Comparison of ENCODE assay signal across 17 mouse cellular contexts in the genomic region with DNA sequence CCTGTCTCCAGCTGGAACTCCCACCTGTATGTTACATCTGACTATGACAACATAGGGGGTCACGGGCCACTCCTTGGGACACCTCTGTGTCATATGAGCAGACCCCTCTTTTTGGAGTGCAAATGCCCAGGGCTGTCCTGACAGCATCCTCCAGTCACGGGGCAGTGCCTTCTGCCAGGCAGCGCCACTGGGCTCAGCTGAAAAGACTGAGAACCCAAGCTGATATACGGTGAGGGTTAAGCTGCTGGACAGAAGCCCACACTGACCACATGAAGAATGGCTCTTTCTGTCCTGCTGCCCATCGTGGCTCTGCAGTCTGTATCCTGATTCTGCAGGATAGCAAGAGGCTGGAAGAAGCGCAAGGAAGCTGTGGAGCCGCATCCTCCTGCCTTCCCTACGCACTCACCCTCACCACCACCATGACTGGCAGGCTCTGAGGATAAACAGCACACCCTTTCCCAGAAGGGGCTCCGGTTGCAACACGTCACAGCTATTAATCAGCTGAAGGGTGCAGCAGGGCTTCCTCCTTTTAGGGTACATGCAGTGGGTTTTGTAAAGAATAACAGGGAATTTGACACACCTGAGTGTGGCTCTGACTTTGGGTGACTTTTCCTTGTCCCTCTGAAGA.
DNase-seq lines count a peak whose midpoint lies in the region; ATAC-seq lines count a peak whose summit lies in the region.
"Had no signal": no experiment of that assay in that cellular context is flagged by ENCODE, and none has a peak within 500 bp of the region (broad histone marks: within the 10 kb centered on the region; RNA-seq: fewer than 3 reads in every experiment).

No protein-coding gene starts in this region.

- 39% methylated on average over 10 of the region's 10 CpGs for WGBS in stomach, embryonic 16.5 days

- no peaks in the 10 kb centered on the region for H3K4me1 ChIP-seq in megakaryocyte, embryonic 14.5 days
- 0 out of 2 replicates have a peak, but pooled peaks cover 3% of the 10 kb centered on the region for H3K4me1 ChIP-seq in stomach, embryonic 16.5 days (ENCODE audit: control insufficient read depth, insufficient read depth, low read length)
- H3K4me1 ChIP-seq: heart, embryonic 15.5 days; liver, embryonic 13.5 days had no signal

- ATAC-seq in megakaryocyte, adult 5-6 weeks (ENCODE audit: poor library complexity, severe bottlenecking): no peak
- ATAC-seq in stomach, embryonic 16.5 days (ENCODE audit: insufficient read depth, low FRiP score): 0 out of 2 replicates have a peak, but pooled peaks have one; percentile 29
- no peak for ATAC-seq in CD4-positive, CD25-positive, alpha-beta regulatory T cell, adult 4 months
- ATAC-seq: intestine, embryonic 16.5 days had no signal

- H3K4me2 ChIP-seq in stomach, embryonic 16.5 days (ENCODE audit: low read depth, low read length): no peak overlapping the region
- H3K4me2 ChIP-seq: forebrain, embryonic 12.5 days; heart, embryonic 15.5 days; hindbrain, embryonic 12.5 days; liver, embryonic 13.5 days had no signal

- H3K27me3 ChIP-seq in megakaryocyte, embryonic 14.5 days (replicated peaks): peaks cover 4% of the 10 kb centered on the region
- H3K27me3 ChIP-seq in stomach, embryonic 16.5 days (ENCODE audit: control insufficient read depth, insufficient read depth, low read length): no peaks in the 10 kb centered on the region
- H3K27me3 ChIP-seq: forebrain, embryonic 12.5 days; heart, embryonic 15.5 days; hindbrain, embryonic 12.5 days had no signal

- peak overlapping the region; percentile 14 for H3K4me3 ChIP-seq in megakaryocyte, embryonic 14.5 days (replicated peaks)
- no peak overlapping the region for H3K4me3 ChIP-seq in stomach, embryonic 16.5 days (replicated peaks; ENCODE audit: low read length)
- H3K4me3 ChIP-seq: forebrain, embryonic 12.5 days; heart, embryonic 15.5 days; hindbrain, embryonic 12.5 days; liver, embryonic 13.5 days; myocyte had no signal

- H3K9ac ChIP-seq in stomach, embryonic 16.5 days (ENCODE audit: low read length): no peak overlapping the region
- H3K9ac ChIP-seq: forebrain, embryonic 12.5 days; heart, embryonic 15.5 days; hindbrain, embryonic 12.5 days; liver, embryonic 13.5 days had no signal

- DNase-seq in cerebellum, adult 11 months: peak; percentile 62
- DNase-seq in cerebellum, postnatal 4 days (ENCODE audit: low spot score in 2 of 2): no peak
- peak; percentile 77 to 78 for DNase-seq in cerebellum, postnatal 10 days
- DNase-seq in heart, adult 8-10 months (ENCODE audit: low spot score): no peak
- DNase-seq: B cell, adult 2 months; gastrocnemius, postnatal 36 days; kidney, postnatal 4 days; liver, embryonic 13.5 days had no signal

- H3K27ac ChIP-seq in stomach, embryonic 16.5 days (ENCODE audit: low read length): no peak overlapping the region
- H3K27ac ChIP-seq: forebrain, embryonic 12.5 days; heart, embryonic 15.5 days; hindbrain, embryonic 12.5 days; liver, embryonic 13.5 days had no signal

- peaks cover 3% of the 10 kb centered on the region for H3K9me3 ChIP-seq in megakaryocyte, embryonic 14.5 days
- H3K9me3 ChIP-seq in stomach, embryonic 16.5 days (replicated peaks; ENCODE audit: control insufficient read depth, low read length): no peaks in the 10 kb centered on the region
- H3K9me3 ChIP-seq: forebrain, embryonic 12.5 days; heart, embryonic 15.5 days; hindbrain, embryonic 12.5 days; liver, embryonic 13.5 days had no signal

- H3K36me3 ChIP-seq in megakaryocyte, embryonic 14.5 days (replicated peaks; ENCODE audit: low read length): no peaks in the 10 kb centered on the region
- H3K36me3 ChIP-seq in stomach, embryonic 16.5 days (ENCODE audit: control insufficient read depth, insufficient read depth, low read length): no peaks in the 10 kb centered on the region
- H3K36me3 ChIP-seq: forebrain, embryonic 12.5 days; heart, embryonic 15.5 days; hindbrain, embryonic 12.5 days; liver, embryonic 13.5 days had no signal

Comparison
In these comparisons a context has a peak if more than half of its experiments do, and no peak if none do; other contexts are left out.
1. DNase-seq: peak in cerebellum, adult 11 months (single experiment) and cerebellum, postnatal 10 days (2 of 2); none in cerebellum, postnatal 4 days (0 of 2) and heart, adult 8-10 months (single experiment).